Mouse (Mus musculus): ENCODE measurements around the gene Eea1. TPM values are rescaled to one million over a fixed set of nuclear protein-coding genes. Genes with fewer than 3 reads are reported as not detected.

The Eea1 gene
- 1 to 10 TPM; 9.4 to 9.6 TPM for total RNA-seq (2023)

DNA sequence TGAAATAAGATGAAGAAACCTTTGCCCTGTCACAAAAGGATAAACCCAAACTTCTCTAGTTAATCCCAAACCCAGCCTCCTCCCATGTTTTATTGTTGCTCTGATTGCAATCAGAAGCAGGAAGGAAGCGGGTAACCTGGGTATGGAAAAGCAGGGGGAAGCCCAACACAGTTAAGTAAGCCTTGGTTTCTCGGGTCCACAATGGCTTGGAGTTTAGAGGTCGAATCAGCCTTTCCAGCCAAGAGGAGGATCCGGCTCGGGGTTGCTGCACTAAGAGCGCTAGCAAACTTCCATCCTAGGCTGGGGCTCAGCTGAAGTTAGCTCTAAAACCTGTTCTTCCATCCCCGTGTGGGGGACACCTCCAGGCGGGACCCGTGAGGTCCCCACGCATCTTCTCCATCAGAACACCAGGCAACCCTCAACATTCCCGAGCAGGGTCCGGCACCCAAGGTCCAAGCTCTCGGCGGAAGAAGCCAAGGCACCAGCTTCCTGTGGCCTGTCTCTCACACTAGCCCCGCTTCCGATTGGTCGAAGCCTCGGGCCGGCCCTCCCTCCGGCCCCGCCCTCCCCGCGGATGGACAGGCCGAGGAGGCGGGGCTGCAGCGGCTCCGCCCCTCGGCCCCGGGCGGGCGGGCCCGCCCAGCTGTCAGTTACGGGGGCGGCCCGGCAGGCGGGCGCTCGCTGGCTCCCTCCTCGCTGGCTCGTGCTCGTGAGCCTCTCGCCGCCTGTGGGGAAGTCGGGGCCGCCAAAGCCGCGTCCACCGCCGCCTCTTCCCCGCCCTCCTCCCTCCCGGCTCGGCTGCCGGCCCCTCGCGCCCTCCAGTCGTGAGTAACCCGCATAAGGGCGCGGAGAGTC lies at the start of gene Eea1:
Gene Eea1 (plus strand): TSS at position 605 of the 855 bp plus-strand sequence.

Other genes starting within 250 kb of the Eea1 start
- not detected for gene Gm33543, start 97.7 kb upstream of the Eea1 start, total RNA-seq (2023)
- gene Gm5426, start 196.0 kb downstream of the Eea1 start, total RNA-seq (2023): not detected